Mouse (Mus musculus) liver, embryonic 13.5 days (tissue): ENCODE measurements at regions not wholly inside any gene's neighbourhood (a gene's known extent, or its start where the extent isn't known, plus 50 kb on each side); places are given as distances from the start of the nearest gene placed in this dataset.

Experiments
- ATAC-seq: fragments of 200-750 bp; cut with Nextera tagmentation; 2 replicates; pipeline ENCODE4 v1.8.0; 2017; ENCODE audit warnings: low read depth, mild to moderate bottlenecking, moderate number of reproducible peaks, moderate library complexity
- DNase-seq: peaks from one replicate; pipeline ENCODE4 v3.0.0; 2022
- H3K27ac ChIP-seq: fragments of 300-500 bp; sonication (generic); 2 replicates; pipeline ENCODE4 v1.5.1; 2015; ENCODE audit warnings: moderate library complexity, mild to moderate bottlenecking, inconsistent platforms
- H3K27me3 ChIP-seq: fragments of 300-500 bp; sonication (generic); 2 replicates; pipeline ENCODE4 v1.6.1; 2015; ENCODE audit warnings: mild to moderate bottlenecking, inconsistent platforms
- H3K36me3 ChIP-seq: fragments of 300-500 bp; sonication (generic); 2 replicates; pipeline ENCODE4 v1.6.1; 2015; ENCODE audit warnings: mild to moderate bottlenecking, inconsistent platforms
- H3K4me1 ChIP-seq: fragments of 300-500 bp; sonication (generic); replicated peaks from 2 replicates; pipeline ENCODE4 v1.6.1; 2015; ENCODE audit warnings: inconsistent platforms
- H3K4me2 ChIP-seq: fragments of 300-500 bp; sonication (generic); 2 replicates; pipeline ENCODE4 v1.6.1; 2015; ENCODE audit warnings: inconsistent platforms, mild to moderate bottlenecking, moderate library complexity
- H3K4me3 ChIP-seq: fragments of 300-500 bp; sonication (generic); replicated peaks from 2 replicates; pipeline ENCODE4 v1.5.1; 2015; ENCODE audit warnings: mild to moderate bottlenecking, inconsistent platforms
- H3K9ac ChIP-seq: fragments of 300-500 bp; sonication (generic); 2 replicates; pipeline ENCODE4 v1.6.1; 2015; ENCODE audit warnings: mild to moderate bottlenecking, inconsistent platforms
- H3K9me3 ChIP-seq: fragments of 300-500 bp; sonication (generic); replicated peaks from 2 replicates; pipeline ENCODE4 v1.6.1; 2016; ENCODE audit warnings: inconsistent platforms
- WGBS: fragments of 180-500 bp; shearing (Covaris S2); methylation state at CpG from one replicate; pipeline ENCODE4 v1.1.7; 2015; ENCODE audit not compliant: insufficient replicate concordance; 5-methylcytosine and 5-hydroxymethylcytosine counted together

DNA sequence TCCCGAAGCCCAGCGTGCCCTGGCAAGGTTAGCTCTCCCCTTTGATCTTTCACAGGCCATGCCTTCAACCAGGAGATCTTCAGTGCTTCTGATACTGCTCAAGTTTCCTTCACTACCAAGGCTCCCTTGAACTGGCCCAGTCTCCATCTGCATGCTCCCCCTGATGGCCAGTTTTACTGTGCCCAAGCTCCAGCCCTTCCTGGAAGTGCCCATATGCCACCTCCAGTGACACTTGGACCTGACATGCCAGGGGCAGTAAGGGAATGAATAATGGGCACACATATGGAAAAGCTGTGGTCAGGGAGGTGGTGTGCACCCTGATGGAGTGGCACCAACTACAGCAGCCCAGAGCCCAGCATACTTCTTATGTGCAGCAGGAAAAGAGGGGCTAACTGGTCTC is 256.7 kb upstream of the Zmiz1 start:
- no peaks in the 10 kb centered on the region for H3K9me3 ChIP-seq
- no peaks in the 10 kb centered on the region for H3K27me3 ChIP-seq
- no peaks in the 10 kb centered on the region for H3K36me3 ChIP-seq
- 32% methylated on average over 2 of the region's 2 CpGs for WGBS
- no peak overlapping the region for H3K4me2 ChIP-seq
- peaks cover 4% of the 10 kb centered on the region for H3K4me1 ChIP-seq
- no peak overlapping the region for H3K9ac ChIP-seq
- DNase-seq (no peak), ATAC-seq (no peak)
- no peak overlapping the region for H3K27ac ChIP-seq
- H3K4me3 ChIP-seq = no peak overlapping the region

DNA sequence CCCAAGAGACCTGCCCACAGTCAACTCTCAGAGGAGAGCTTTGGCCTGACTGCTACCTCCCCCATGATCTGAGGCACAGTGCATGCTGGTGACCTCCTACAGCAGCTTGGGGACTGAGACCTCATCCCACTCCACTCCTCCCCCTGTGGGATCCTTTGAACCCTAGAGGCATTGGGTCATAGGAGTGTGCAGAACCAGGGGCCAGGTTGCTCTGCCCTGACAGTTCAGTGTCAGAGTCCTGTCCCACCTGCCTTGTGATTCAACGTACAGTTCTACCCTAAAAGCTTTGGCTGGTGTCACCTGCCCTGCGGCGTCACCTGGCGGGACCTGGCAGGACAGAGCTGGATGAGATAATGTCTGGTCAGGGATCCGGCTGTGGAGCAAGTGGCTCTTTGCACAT is 254.9 kb upstream of the Zmiz1 start:
- peaks cover 12% of the 10 kb centered on the region for H3K4me1 ChIP-seq
- peak; percentile 49; the same call in 1 of the 2 replicates for ATAC-seq
- no peak overlapping the region for H3K27ac ChIP-seq
- DNase-seq = no peak
- H3K4me2 ChIP-seq = no peak overlapping the region
- 77% methylated on average over 5 of the region's 5 CpGs for WGBS
- no peak overlapping the region for H3K9ac ChIP-seq
- H3K4me3 ChIP-seq = no peak overlapping the region
- H3K27me3 ChIP-seq = no peaks in the 10 kb centered on the region
- no peaks in the 10 kb centered on the region for H3K9me3 ChIP-seq
- no peaks in the 10 kb centered on the region for H3K36me3 ChIP-seq

DNA sequence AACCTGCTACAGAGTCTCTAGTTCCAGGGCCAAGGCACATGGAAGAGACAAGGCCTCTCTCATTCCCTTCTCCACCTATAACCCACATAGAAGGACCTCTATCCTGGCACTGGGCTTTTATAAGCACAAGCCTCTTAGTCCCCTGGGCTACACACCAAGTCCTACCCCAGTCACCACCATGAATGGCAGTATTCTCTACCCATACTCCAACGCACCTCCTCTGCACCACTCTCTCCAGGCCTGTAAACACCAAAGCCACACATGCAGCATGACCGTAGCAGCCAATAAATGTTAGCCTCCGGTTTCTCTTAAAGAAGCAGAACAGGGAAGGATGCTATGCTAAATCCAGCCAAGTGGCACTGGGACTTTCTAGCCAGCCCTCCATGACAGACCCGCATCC is 252.1 kb upstream of the Zmiz1 start:
- no peak for ATAC-seq
- Histone ChIP-seq H3K9ac (no peak overlapping the region), H3K36me3 (no peaks in the 10 kb centered on the region), H3K9me3 (no peaks in the 10 kb centered on the region), H3K27ac (no peak overlapping the region), H3K27me3 (no peaks in the 10 kb centered on the region), H3K4me1 (peaks cover 12% of the 10 kb centered on the region), H3K4me2 (no peak overlapping the region), H3K4me3 (no peak overlapping the region)
- 56% methylated on average over 4 of the region's 4 CpGs for WGBS
- DNase-seq = no peak

DNA sequence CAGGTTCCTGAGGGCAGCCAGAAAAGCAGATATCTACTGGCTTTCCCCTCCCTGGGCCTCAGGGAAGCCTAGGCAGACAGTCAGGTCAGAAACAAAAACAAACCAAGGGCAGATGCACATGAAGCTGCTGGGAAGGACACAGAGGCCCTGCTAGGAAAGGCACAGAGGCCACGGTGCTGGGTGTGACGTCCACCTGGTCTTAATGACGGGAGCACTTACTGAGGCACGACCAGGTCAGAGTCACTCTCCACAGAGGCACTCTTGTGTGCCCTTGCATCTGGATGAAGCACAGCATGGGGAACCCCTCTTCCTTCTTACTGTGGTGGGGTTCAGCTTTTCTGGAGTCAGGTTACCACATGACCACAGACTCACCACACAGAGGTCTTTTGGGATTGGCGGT is 251.6 kb upstream of the Zmiz1 start:
- peaks cover 12% of the 10 kb centered on the region for H3K4me1 ChIP-seq
- no peaks in the 10 kb centered on the region for H3K9me3 ChIP-seq
- ATAC-seq (no peak), DNase-seq (no peak)
- H3K27ac ChIP-seq = peak overlapping the region; percentile 43; the same call in 1 of the 2 replicates
- H3K4me3 ChIP-seq = no peak overlapping the region
- H3K9ac ChIP-seq = no peak overlapping the region
- 62% methylated on average over 5 of the region's 5 CpGs for WGBS
- no peak overlapping the region for H3K4me2 ChIP-seq
- no peaks in the 10 kb centered on the region for H3K27me3 ChIP-seq
- no peaks in the 10 kb centered on the region for H3K36me3 ChIP-seq

DNA sequence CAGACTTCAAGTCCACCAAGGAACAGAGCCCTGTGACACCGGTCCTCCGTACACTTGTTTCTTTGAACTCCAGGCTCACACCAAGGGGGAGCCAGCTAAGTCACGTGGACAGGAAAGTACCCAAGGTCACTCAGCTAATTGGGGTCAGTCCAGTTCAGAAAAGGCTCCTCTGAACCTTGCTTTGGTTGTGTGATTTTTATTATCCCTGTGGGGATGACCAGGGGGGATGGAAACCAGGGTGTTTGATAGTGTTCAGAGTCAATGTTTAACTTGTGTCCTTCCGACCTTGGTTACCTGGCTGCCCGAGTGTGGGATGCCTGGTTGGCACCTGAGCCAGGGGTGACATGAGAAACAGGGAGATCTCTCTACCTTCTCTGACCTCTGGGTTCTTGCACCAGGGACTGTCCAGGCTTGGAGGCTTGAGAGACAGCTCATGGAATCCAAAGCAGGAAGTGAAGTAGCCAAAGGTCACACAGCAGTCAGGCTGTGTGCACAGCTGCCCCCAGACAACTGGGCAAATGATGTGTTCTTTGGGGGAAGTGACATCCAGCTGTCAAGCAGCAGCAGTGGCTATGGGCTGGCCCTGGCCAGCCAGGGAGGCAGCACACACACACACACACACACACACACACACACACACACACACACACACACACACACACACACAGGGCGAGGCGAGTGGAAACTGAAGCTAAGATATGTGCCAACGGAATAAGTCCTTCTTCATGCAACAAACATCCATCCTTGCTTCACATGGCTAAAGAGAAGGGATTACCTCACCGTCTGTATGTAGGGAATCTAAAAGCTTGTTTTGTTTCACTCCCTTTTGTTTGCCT is 250.5 kb upstream of the Zmiz1 start:
- Histone ChIP-seq H3K9me3 (no peaks in the 10 kb centered on the region), H3K27me3 (no peaks in the 10 kb centered on the region), H3K4me3 (no peak overlapping the region), H3K27ac (peak overlapping the region; percentile 43; the same call in 1 of the 2 replicates), H3K4me2 (no peak overlapping the region), H3K4me1 (peaks cover 12% of the 10 kb centered on the region), H3K9ac (no peak overlapping the region), H3K36me3 (no peaks in the 10 kb centered on the region)
- 65% methylated on average over 9 of the region's 9 CpGs for WGBS
- ATAC-seq (peak; percentile 52), DNase-seq (no peak)

DNA sequence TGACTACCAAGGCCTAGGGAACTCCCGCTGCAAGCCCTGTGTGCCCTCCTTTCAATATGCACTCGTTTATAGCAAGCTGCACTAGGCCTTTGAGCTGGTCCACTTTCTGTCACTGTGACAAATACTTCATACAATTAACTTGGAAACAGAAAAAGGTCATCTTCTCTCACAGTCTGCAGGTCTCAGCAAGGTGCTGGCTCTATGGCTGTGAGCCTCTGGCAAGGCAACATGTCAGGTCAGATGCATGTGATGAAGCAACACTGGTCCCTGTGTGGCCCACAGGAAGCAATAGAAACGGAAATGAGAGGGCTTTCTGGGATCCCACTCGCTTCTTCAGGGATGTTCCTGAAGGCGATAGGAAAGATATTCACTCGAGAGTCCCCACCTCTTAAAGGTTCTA is 245.9 kb upstream of the Zmiz1 start:
- Histone ChIP-seq H3K27me3 (no peaks in the 10 kb centered on the region), H3K4me2 (no peak overlapping the region), H3K4me3 (no peak overlapping the region), H3K27ac (no peak overlapping the region), H3K36me3 (no peaks in the 10 kb centered on the region), H3K4me1 (peaks cover 1% of the 10 kb centered on the region), H3K9ac (no peak overlapping the region), H3K9me3 (no peaks in the 10 kb centered on the region)
- WGBS = 42% methylated on average over 6 of the region's 6 CpGs
- ATAC-seq (no peak), DNase-seq (no peak)

DNA sequence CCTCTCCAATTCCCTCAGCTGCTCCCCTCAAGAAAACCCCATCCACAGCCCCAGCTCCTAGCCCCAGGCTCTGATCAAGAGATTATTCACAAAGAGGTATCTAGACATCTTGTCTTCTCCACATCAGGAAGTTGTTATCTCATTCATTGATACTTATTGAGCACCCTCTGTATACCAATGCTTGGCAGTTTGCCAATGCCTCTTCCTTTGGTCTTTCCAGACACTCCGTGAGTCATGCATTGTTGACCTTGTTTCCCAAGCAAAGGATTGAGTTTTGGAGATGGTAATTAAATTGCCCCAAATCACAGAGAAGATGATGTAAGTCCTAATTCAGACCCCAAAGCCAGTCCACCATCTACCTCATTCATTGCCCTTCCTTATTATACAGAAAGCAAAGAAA is 235.9 kb upstream of the Zmiz1 start:
- Histone ChIP-seq H3K4me2 (no peak overlapping the region), H3K27me3 (no peaks in the 10 kb centered on the region), H3K36me3 (no peaks in the 10 kb centered on the region), H3K9ac (no peak overlapping the region), H3K4me1 (peaks cover 25% of the 10 kb centered on the region), H3K9me3 (no peaks in the 10 kb centered on the region), H3K27ac (no peak overlapping the region), H3K4me3 (no peak overlapping the region)
- no peak for ATAC-seq
- DNase-seq = no peak
- 49% methylated on average over 1 of the region's 1 CpGs for WGBS

DNA sequence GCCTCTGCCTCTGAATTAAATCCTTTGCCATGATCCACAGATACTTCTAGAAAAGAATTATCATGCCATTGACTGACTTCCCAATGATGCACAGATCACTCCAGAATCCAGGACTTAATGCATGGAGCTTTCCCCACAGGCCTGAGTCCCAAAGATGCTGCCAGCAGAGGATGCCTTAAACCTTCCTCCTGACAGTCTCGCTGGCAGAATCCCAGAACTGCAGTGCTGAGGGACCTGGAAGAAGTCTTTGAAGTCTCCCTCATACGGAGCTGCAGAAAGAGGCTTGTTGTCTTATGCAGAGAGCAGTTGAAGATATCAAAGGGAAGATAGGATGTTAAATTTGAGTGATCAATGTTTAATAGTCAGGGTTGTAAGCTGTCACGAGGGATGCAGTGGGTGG is 233.8 kb upstream of the Zmiz1 start:
- Histone ChIP-seq H3K9ac (no peak overlapping the region), H3K27me3 (no peaks in the 10 kb centered on the region), H3K36me3 (no peaks in the 10 kb centered on the region), H3K4me3 (no peak overlapping the region), H3K27ac (no peak overlapping the region), H3K4me1 (peaks cover 25% of the 10 kb centered on the region), H3K4me2 (no peak overlapping the region), H3K9me3 (no peaks in the 10 kb centered on the region)
- ATAC-seq (no peak), DNase-seq (no peak)
- 47% methylated on average over 3 of the region's 3 CpGs for WGBS

DNA sequence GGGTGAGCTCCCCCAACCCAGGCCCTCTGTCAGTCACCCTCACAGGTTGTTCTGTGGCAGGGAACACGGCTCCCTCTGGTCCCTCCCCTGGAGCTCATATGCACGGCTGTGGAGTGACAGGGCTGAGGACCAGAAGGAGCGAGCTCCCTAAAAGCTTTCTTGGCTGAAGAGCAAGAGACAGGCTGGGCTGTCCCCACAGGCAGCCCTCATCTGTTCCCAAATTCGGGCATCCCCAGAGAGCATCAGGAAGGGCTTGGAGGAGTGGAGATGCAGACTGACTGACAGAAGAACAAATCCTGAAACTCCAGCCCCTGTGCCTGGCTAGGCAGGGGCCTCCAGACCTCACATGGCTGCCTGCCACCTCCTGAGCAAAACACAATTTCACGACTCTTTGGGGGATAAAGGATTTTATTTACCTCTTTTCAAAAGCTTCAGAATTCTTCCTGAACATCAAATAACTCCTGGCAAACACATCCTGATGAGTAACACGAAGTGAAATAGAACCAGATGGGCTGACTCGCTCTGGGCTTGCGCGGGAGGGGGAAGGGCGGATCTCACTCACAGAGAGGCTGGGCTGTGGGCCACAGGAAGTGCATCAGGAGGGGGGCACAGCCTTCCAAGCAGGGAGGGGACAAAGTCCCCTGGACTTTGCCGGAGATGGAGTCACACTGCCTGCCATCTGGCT is 232.7 kb upstream of the Zmiz1 start:
- Histone ChIP-seq H3K4me1 (peaks cover 25% of the 10 kb centered on the region), H3K27ac (peak overlapping the region; percentile 25), H3K27me3 (no peaks in the 10 kb centered on the region), H3K4me3 (no peak overlapping the region), H3K9ac (no peak overlapping the region), H3K36me3 (no peaks in the 10 kb centered on the region), H3K4me2 (peak overlapping the region; percentile 38), H3K9me3 (no peaks in the 10 kb centered on the region)
- DNase-seq = no peak
- peak; percentile 72 for ATAC-seq
- 14% methylated on average over 11 of the region's 11 CpGs for WGBS

DNA sequence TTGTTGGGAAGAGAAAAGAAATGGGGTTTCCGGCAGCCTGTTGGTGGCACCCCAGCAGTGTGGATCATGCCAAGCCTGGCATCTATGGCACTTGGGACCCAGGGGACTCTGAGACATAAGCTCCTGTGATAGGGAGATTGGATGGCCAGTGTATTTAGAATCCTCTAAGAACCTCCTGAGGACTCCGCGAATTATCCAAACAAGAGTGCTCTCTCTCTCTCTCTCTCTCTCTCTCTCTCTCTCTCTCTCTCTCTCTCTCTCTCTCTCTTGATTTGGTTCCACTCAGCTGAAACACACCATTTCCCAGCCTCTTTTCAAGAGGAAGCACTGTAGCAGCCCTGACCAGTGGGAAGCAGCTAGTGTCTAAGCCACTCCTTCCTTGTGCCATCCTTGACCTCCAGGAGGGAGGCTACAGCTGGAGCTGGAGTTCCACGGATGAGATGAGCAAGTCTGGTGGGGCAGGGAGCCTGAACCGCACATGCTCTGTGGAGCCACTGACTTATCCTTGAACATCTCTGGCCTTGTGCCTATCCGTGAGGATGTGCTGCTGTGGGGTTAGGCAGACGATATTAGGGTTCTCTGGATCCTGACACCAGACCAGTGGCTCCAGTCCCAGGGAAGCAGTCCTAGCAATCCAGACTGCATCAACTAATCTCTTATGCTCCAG is 232.0 kb upstream of the Zmiz1 start:
- H3K4me3 ChIP-seq = no peak overlapping the region
- no peaks in the 10 kb centered on the region for H3K36me3 ChIP-seq
- H3K27ac ChIP-seq = no peak overlapping the region; the same call in 1 of the 2 replicates
- no peaks in the 10 kb centered on the region for H3K9me3 ChIP-seq
- 50% methylated on average over 7 of the region's 7 CpGs for WGBS
- peak overlapping the region; percentile 38; the same call in 1 of the 2 replicates for H3K4me2 ChIP-seq
- no peaks in the 10 kb centered on the region for H3K27me3 ChIP-seq
- no peak overlapping the region for H3K9ac ChIP-seq
- DNase-seq (no peak), ATAC-seq (no peak)
- H3K4me1 ChIP-seq = peaks cover 25% of the 10 kb centered on the region

DNA sequence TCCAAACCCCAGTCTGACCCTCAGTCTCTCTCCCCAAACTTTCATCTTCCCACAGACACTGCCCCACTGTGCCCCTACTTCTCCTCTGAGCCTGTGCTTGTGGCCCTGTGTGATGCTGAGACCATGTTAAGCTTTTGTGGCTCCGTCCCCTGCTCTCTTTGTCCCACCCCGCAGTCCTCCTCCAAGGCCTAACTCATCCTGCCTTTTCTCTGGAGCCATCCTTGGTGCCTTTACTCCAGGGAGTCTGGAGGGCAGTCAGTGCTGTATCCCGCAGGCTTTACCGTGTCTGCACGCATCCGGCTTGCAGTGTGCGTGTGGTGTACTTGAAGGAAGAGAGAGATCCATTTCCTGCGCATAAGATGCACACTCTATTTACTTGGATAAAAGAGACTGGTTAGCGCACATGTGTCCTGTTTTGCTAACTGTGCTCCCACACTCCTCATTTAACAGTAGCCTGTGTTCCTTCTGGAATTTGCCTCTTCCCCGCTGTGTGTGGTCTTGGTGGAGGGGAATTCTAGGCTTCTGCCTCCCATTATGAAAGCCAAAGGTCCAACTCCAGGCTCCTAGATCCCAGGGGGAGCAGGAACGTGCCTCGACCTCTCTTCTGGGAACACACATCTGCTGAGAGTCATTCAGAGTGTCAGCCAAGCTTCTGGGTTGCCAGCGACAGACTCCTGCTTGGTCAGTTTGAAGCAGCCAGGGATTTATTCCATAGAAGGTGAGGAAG is 230.5 kb upstream of the Zmiz1 start:
- WGBS = 71% methylated on average over 13 of the region's 13 CpGs
- no peak overlapping the region for H3K27ac ChIP-seq
- H3K9me3 ChIP-seq = no peaks in the 10 kb centered on the region

More for the DNA sequence above, 230.5 kb upstream of the Zmiz1 start:
- Histone ChIP-seq H3K4me2 (no peak overlapping the region), H3K4me3 (no peak overlapping the region), H3K27me3 (no peaks in the 10 kb centered on the region), H3K36me3 (no peaks in the 10 kb centered on the region), H3K4me1 (peaks cover 25% of the 10 kb centered on the region), H3K9ac (no peak overlapping the region)
- ATAC-seq = no peak
- DNase-seq = no peak
